Mouse (Mus musculus) MEL (cell line): ENCODE results near the gene Ccdc91.

Experiments used
- CTCF ChIP-seq, 3 experiments: IDR thresholded peaks in 2 of 3; conservative IDR thresholded peaks in 1 of 3; 2 replicates each; pipeline ENCODE4 v1.5.1; 2011 to 2012; ENCODE audit warnings: low read length in 3 of 3, low read depth in 2 of 3, mild to moderate bottlenecking in 2 of 3, improper control_type of control experiment in 1 of 3, inconsistent platforms in 1 of 3, mixed read lengths in 1 of 3, moderate library complexity in 1 of 3; ENCODE audit not compliant: control insufficient read depth in 1 of 3, insufficient read depth in 1 of 3, poor library complexity in 1 of 3, severe bottlenecking in 1 of 3
- E2F4 ChIP-seq: IDR thresholded peaks from 2 replicates; pipeline ENCODE4 v1.6.1; 2011; ENCODE audit warnings: low read depth, low read length, improper control_type of control experiment, borderline replicate concordance
- EP300 ChIP-seq, 2 experiments: IDR thresholded peaks; 2 replicates each; pipeline ENCODE4 v1.6.1; 2011; ENCODE audit warnings: improper control_type of control experiment in 2 of 2, low read length in 2 of 2, low read depth in 1 of 2, mild to moderate bottlenecking in 1 of 2
- ETS1 ChIP-seq: IDR thresholded peaks from 2 replicates; pipeline ENCODE4 v1.6.1; 2012; ENCODE audit warnings: low read depth, mild to moderate bottlenecking, inconsistent platforms, low read length, improper control_type of control experiment, moderate library complexity
- JUND ChIP-seq: IDR thresholded peaks from 2 replicates; pipeline ENCODE4 v1.6.1; 2011; ENCODE audit warnings: low read depth, mild to moderate bottlenecking, improper control_type of control experiment, low read length
- MAX ChIP-seq: IDR thresholded peaks from 2 replicates; pipeline ENCODE4 v1.6.1; 2011; ENCODE audit warnings: low read length, improper control_type of control experiment
- MAZ ChIP-seq: IDR thresholded peaks from 2 replicates; pipeline ENCODE4 v1.6.1; 2012; ENCODE audit warnings: low read depth, mild to moderate bottlenecking, inconsistent platforms, low read length, improper control_type of control experiment
- NRF1 ChIP-seq: IDR thresholded peaks from 2 replicates; pipeline ENCODE4 v1.6.1; 2014; ENCODE audit warnings: low read depth, mild to moderate bottlenecking, inconsistent platforms, low read length, improper control_type of control experiment, moderate library complexity; ENCODE audit not compliant: poor library complexity, insufficient read depth, severe bottlenecking
- POLR2A ChIP-seq, 2 experiments: IDR thresholded peaks; 2 replicates each; pipeline ENCODE4 v1.6.1; 2011 to 2012; ENCODE audit warnings: low read length in 2 of 2, mild to moderate bottlenecking in 2 of 2, control low read depth in 1 of 2, improper control_type of control experiment in 1 of 2, low read depth in 1 of 2, moderate library complexity in 1 of 2; ENCODE audit not compliant: control insufficient read depth in 1 of 2, insufficient read depth in 1 of 2, poor library complexity in 1 of 2
- POLR2AphosphoS5 ChIP-seq: IDR thresholded peaks from 2 replicates; pipeline ENCODE4 v1.6.1; 2012; ENCODE audit warnings: low read depth, borderline replicate concordance, mild to moderate bottlenecking, inconsistent platforms, low read length, moderate library complexity, mixed read lengths
- RCOR1 ChIP-seq: IDR thresholded peaks from 2 replicates; pipeline ENCODE4 v1.6.1; 2012; ENCODE audit warnings: low read depth, mild to moderate bottlenecking, inconsistent platforms, low read length, improper control_type of control experiment
- UBTF ChIP-seq: IDR thresholded peaks from 2 replicates; pipeline ENCODE4 v1.6.1; 2012; ENCODE audit warnings: low read depth, mild to moderate bottlenecking, inconsistent platforms, low read length, improper control_type of control experiment, moderate library complexity, borderline replicate concordance; ENCODE audit not compliant: insufficient read depth

GRCm38 (mm10) chr6:147426927-147427487, 48.6 kb upstream of the Ccdc91 start:
- TF ChIP-seq MAZ (no peak), MAX (no peak), E2F4 (no peak), JUND (no peak), CTCF (IDR thresholded peaks at IDR 0.05 in 2 of 3, conservative IDR thresholded peaks at IDR 0.05 in 1 of 3; ENCODE audit: control insufficient read depth in 1 of 3, insufficient read depth in 1 of 3, low read depth in 2 of 3, low read length in 3 of 3, poor library complexity in 1 of 3, severe bottlenecking in 1 of 3) (no peak), UBTF (no peak), ETS1 (no peak), POLR2A (IDR thresholded peaks at IDR 0.05; ENCODE audit: control insufficient read depth in 1 of 2, insufficient read depth in 1 of 2, low read depth in 1 of 2, low read length in 2 of 2, poor library complexity in 1 of 2) (no peak), NRF1 (no peak), POLR2AphosphoS5 (no peak), EP300 (IDR thresholded peaks at IDR 0.05; ENCODE audit: low read depth in 1 of 2, low read length in 2 of 2) (no peak), RCOR1 (no peak)
